Mouse (Mus musculus) heart, adult 2 months (tissue): ENCODE results near the gene Gm28051. TPM values are rescaled to one million over a fixed set of nuclear protein-coding genes. Genes with fewer than 3 reads are reported as not detected.

Experiments
- DNase-seq, 2 experiments: peaks; one replicate each; pipeline ENCODE4 v3.0.0; 2021
- H3K27ac ChIP-seq: fragments of 200-600 bp; 2 replicates; pipeline ENCODE4 v1.8.1; 2022
- H3K27me3 ChIP-seq: fragments of 200-500 bp; 2 replicates; pipeline ENCODE4 v1.6.1; 2012; ENCODE audit warnings: mild to moderate bottlenecking, low read length, inconsistent platforms, mixed read lengths; ENCODE audit not compliant: control insufficient read depth, insufficient read depth
- H3K36me3 ChIP-seq: fragments of 200-500 bp; 2 replicates; pipeline ENCODE4 v1.6.1; 2012; ENCODE audit warnings: low read length, inconsistent platforms; ENCODE audit not compliant: control insufficient read depth, insufficient read depth
- H3K4me1 ChIP-seq: fragments of 200-500 bp; 2 replicates; pipeline ENCODE4 v1.6.1; 2011; ENCODE audit warnings: low read length; ENCODE audit not compliant: control insufficient read depth, insufficient read depth
- H3K4me3 ChIP-seq: fragments of 200-600 bp; 2 replicates; pipeline ENCODE4 v1.8.1; 2022
- H3K79me2 ChIP-seq: fragments of 200-500 bp; replicated peaks from 2 replicates; pipeline ENCODE4 v1.6.1; 2012; ENCODE audit warnings: mild to moderate bottlenecking, inconsistent platforms, low read length, moderate library complexity, mixed read lengths; ENCODE audit not compliant: control insufficient read depth, insufficient read depth
- H3K9ac ChIP-seq: fragments of 200-500 bp; 2 replicates; pipeline ENCODE4 v1.6.1; 2012; ENCODE audit warnings: low read depth, mild to moderate bottlenecking, control low read depth, inconsistent platforms, low read length, mixed read lengths
- CTCF ChIP-seq: fragments of 200-600 bp; IDR thresholded peaks from 2 replicates; pipeline ENCODE4 v1.8.1; 2022; ENCODE audit warnings: antibody characterized with exemption, mild to moderate bottlenecking, moderate library complexity
- EP300 ChIP-seq: fragments of 200-500 bp; IDR thresholded peaks from 2 replicates; pipeline ENCODE4 v1.6.1; 2011; ENCODE audit warnings: low read depth, low read length, control low read depth; ENCODE audit not compliant: insufficient read depth
- POLR2A ChIP-seq: fragments of 200-500 bp; IDR thresholded peaks from 2 replicates; pipeline ENCODE4 v1.6.1; 2011; ENCODE audit warnings: mild to moderate bottlenecking, low read depth, low read length, control low read depth; ENCODE audit not compliant: insufficient read depth
- WGBS: fragments of 180-500 bp; shearing (Covaris S2); methylation state at CpG from one replicate; pipeline ENCODE4 v1.1.7; 2018; 5-methylcytosine and 5-hydroxymethylcytosine counted together
- intact Hi-C: fragments of 180-260 bp; cut with DNase I; formaldehyde crosslinking; loops from one replicate; pipeline ENCODE4 v1.15.1; 2025
- polyA plus RNA-seq: library from polyadenylated mRNA; depleted of rRNA; stranded (reverse); fragments of >200 nt; gene quantifications from 2 replicates; pipeline ENCODE4 v1.2.3, GENCODE M21; 2012
- total RNA-seq, 2 experiments: library from RNA; stranded (reverse); gene quantifications; 2 replicates each; pipeline ENCODE4 v1.2.3; 2021

Gm28051 gene
- total and polyA plus RNA-seq, 3 experiments: not detected

GRCm38 (mm10) chr12:102695369-102696239, 62.0 kb downstream of the Gm28051 start:
- no peaks in the 10 kb centered on the region for H3K79me2 ChIP-seq
- no peaks in the 10 kb centered on the region; the same call in 1 of the 2 replicates for H3K4me1 ChIP-seq
- DNase-seq: no peak
- no peak overlapping the region for H3K4me3 ChIP-seq
- H3K27ac ChIP-seq: no peak overlapping the region
- TF ChIP-seq EP300 (no peak), CTCF (no peak), POLR2A (no peak)
- no peaks in the 10 kb centered on the region for H3K36me3 ChIP-seq
- H3K9ac ChIP-seq: no peak overlapping the region
- intact Hi-C loops: no loop called here
- WGBS: 81% methylated on average over 18 of the region's 18 CpGs
- H3K27me3 ChIP-seq: no peaks in the 10 kb centered on the region

GRCm38 (mm10) chr12:102691761-102692160, 65.8 kb downstream of the Gm28051 start:
- 84% methylated on average over 6 of the region's 7 CpGs for WGBS
- DNase-seq: no peak
- no peak overlapping the region for H3K9ac ChIP-seq
- no peak overlapping the region for H3K4me3 ChIP-seq
- H3K36me3 ChIP-seq: no peaks in the 10 kb centered on the region
- H3K79me2 ChIP-seq: no peaks in the 10 kb centered on the region
- intact Hi-C loops: no loop called here
- no peak overlapping the region for H3K27ac ChIP-seq
- TF ChIP-seq EP300: no peak
- no peak for TF ChIP-seq CTCF
- no peak for TF ChIP-seq POLR2A
- H3K27me3 ChIP-seq: no peaks in the 10 kb centered on the region
- no peaks in the 10 kb centered on the region; the same call in 1 of the 2 replicates for H3K4me1 ChIP-seq

GRCm38 (mm10) chr12:102691180-102691579, 66.4 kb downstream of the Gm28051 start:
- intact Hi-C loops: no loop called here
- Histone ChIP-seq H3K27ac (no peak overlapping the region; the same call in 1 of the 2 replicates), H3K27me3 (no peaks in the 10 kb centered on the region), H3K9ac (no peak overlapping the region; the same call in 1 of the 2 replicates), H3K4me3 (no peak overlapping the region), H3K4me1 (no peaks in the 10 kb centered on the region; the same call in 1 of the 2 replicates), H3K36me3 (no peaks in the 10 kb centered on the region), H3K79me2 (no peaks in the 10 kb centered on the region)
- WGBS: 53% methylated on average over 11 of the region's 11 CpGs
- TF ChIP-seq POLR2A: no peak
- TF ChIP-seq EP300: no peak
- TF ChIP-seq CTCF: no peak
- DNase-seq: peak in 1 of 2 experiments; percentile 48

- Histone ChIP-seq H3K9ac (no peak overlapping the region), H3K79me2 (no peaks in the 10 kb centered on the region), H3K4me1 (no peaks in the 10 kb centered on the region), H3K27ac (no peak overlapping the region), H3K36me3 (no peaks in the 10 kb centered on the region), H3K4me3 (no peak overlapping the region), H3K27me3 (no peaks in the 10 kb centered on the region)
- intact Hi-C loops: no loop called here
- TF ChIP-seq POLR2A (no peak), EP300 (no peak), CTCF (no peak)
- DNase-seq: peak in 1 of 2 experiments; percentile 49
- WGBS: 76% methylated on average over 15 of the region's 15 CpGs
These were observed 67.6 kb downstream of the Gm28051 start for GRCm38 (mm10) chr12:102689773-102690563.

GRCm38 (mm10) chr12:102686321-102686720, 71.2 kb downstream of the Gm28051 start:
- Histone ChIP-seq H3K27ac (no peak overlapping the region), H3K36me3 (no peaks in the 10 kb centered on the region), H3K79me2 (no peaks in the 10 kb centered on the region), H3K4me3 (no peak overlapping the region), H3K4me1 (peaks cover 6% of the 10 kb centered on the region; the same call in 1 of the 2 replicates), H3K27me3 (no peaks in the 10 kb centered on the region), H3K9ac (no peak overlapping the region)
- intact Hi-C loops: no loop called here
- DNase-seq: no peak
- TF ChIP-seq POLR2A: no peak
- no peak for TF ChIP-seq EP300
- TF ChIP-seq CTCF: no peak
- 93% methylated on average over 5 of the region's 5 CpGs for WGBS
